Mouse (Mus musculus): Measurements from ENCODE around the gene Hat1.

DNA sequence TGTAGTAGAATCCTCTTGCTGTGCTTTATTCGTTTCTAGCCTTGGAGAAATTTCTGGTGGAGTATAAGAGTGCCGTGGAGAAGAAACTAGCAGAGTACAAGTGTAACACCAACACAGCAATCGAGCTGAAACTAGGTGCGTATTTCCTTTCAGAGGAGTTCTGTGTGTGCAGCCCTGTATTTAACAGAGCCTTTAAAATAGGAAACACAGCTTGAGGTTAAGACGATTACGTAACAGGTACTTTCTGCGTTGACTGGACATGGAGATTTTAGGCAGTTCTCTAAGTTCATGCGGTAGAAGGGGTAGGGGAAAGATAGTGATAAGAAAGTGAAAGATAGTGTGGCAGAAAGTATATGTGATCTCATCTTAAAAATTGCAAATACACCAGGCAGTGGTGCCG is 1.1 kb downstream of the Hat1 start:
- TF ChIP-seq CTCF (IDR thresholded peaks at IDR 0.05) (no peak), EP300 (IDR thresholded peaks at IDR 0.05) (no peak)
